Mouse (Mus musculus) megakaryocyte, embryonic 14.5 days (primary cell): ENCODE measurements around the gene Atg16l1.

Experiments used
- FLI1 ChIP-seq: IDR thresholded peaks from 2 replicates; pipeline ENCODE4 v1.6.1; 2012; ENCODE audit warnings: low read length, inconsistent platforms, mixed read lengths
- GATA1 ChIP-seq: IDR thresholded peaks from 3 replicates; pipeline ENCODE4 v1.6.1; 2012; ENCODE audit warnings: mixed read lengths, low read length, inconsistent platforms, borderline replicate concordance

- TF ChIP-seq GATA1: no peak
- no peak for TF ChIP-seq FLI1
Observed at GRCm38 (mm10) chr1:87765741-87766140, 10.1 kb downstream of the Atg16l1 start.
